Mouse (Mus musculus) heart, embryonic 12.5 days (tissue): ENCODE measurements at regions not wholly inside any gene's neighbourhood (a gene's known extent, or its start where the extent isn't known, plus 50 kb on each side); places are given as distances from the start of the nearest gene placed in this dataset.

Experiments
- ATAC-seq: fragments of 200-750 bp; cut with Nextera tagmentation; 2 replicates; pipeline ENCODE4 v1.8.0; 2017; ENCODE audit warnings: moderate TSS enrichment, moderate library complexity; ENCODE audit not compliant: insufficient number of reproducible peaks, low FRiP score
- H3K27ac ChIP-seq: fragments of 300-500 bp; sonication (generic); 2 replicates; pipeline ENCODE4 v1.5.1; 2016; ENCODE audit warnings: mild to moderate bottlenecking, moderate library complexity; ENCODE audit not compliant: poor library complexity, severe bottlenecking
- H3K27me3 ChIP-seq: fragments of 300-500 bp; sonication (generic); replicated peaks from 2 replicates; pipeline ENCODE4 v1.6.1; 2016; ENCODE audit warnings: mild to moderate bottlenecking, moderate library complexity
- H3K36me3 ChIP-seq: fragments of 300-500 bp; sonication (generic); 2 replicates; pipeline ENCODE4 v1.6.1; 2016; ENCODE audit warnings: mild to moderate bottlenecking, moderate library complexity
- H3K4me1 ChIP-seq: fragments of 300-500 bp; sonication (generic); replicated peaks from 2 replicates; pipeline ENCODE4 v1.6.1; 2016; ENCODE audit warnings: mild to moderate bottlenecking
- H3K4me2 ChIP-seq: fragments of 300-500 bp; sonication (generic); 2 replicates; pipeline ENCODE4 v1.6.1; 2016; ENCODE audit warnings: mild to moderate bottlenecking, moderate library complexity
- H3K4me3 ChIP-seq: fragments of 300-500 bp; sonication (generic); 2 replicates; pipeline ENCODE4 v1.5.1; 2016; ENCODE audit warnings: mild to moderate bottlenecking
- H3K9ac ChIP-seq: fragments of 300-500 bp; sonication (generic); 2 replicates; pipeline ENCODE4 v1.6.1; 2016; ENCODE audit warnings: mild to moderate bottlenecking, moderate library complexity
- H3K9me3 ChIP-seq: fragments of 300-500 bp; sonication (generic); replicated peaks from 2 replicates; pipeline ENCODE4 v1.6.1; 2016; ENCODE audit warnings: mild to moderate bottlenecking, moderate library complexity
- WGBS: fragments of 180-500 bp; shearing (Covaris S2); methylation state at CpG from one replicate; pipeline ENCODE4 v1.1.7; 2016; 5-methylcytosine and 5-hydroxymethylcytosine counted together

- no peaks in the 10 kb centered on the region for H3K27me3 ChIP-seq
- H3K4me3 ChIP-seq, result no peak overlapping the region
- no peak overlapping the region for H3K27ac ChIP-seq
- 23% methylated on average over 1 of the region's 1 CpGs for WGBS
- no peak overlapping the region for H3K4me2 ChIP-seq
- no peak for ATAC-seq
- no peak overlapping the region for H3K9ac ChIP-seq
- 0 out of 2 replicates have a peak, but pooled peaks cover 2% of the 10 kb centered on the region for H3K9me3 ChIP-seq
- no peaks in the 10 kb centered on the region for H3K4me1 ChIP-seq
- no peaks in the 10 kb centered on the region for H3K36me3 ChIP-seq
These were observed 355.1 kb downstream of the Slc4a3 start for GRCm38 (mm10) chr1:75901146-75901545.

- Histone ChIP-seq H3K27me3 (no peaks in the 10 kb centered on the region; the same call in 1 of the 2 replicates), H3K4me1 (no peaks in the 10 kb centered on the region), H3K4me2 (no peak overlapping the region), H3K27ac (no peak overlapping the region), H3K9ac (no peak overlapping the region), H3K4me3 (no peak overlapping the region), H3K9me3 (no peaks in the 10 kb centered on the region), H3K36me3 (no peaks in the 10 kb centered on the region)
- no peak for ATAC-seq
- WGBS, result 69% methylated on average over 9 of the region's 9 CpGs
These were observed 359.8 kb downstream of the Slc4a3 start for GRCm38 (mm10) chr1:75905699-75906470.

- WGBS, result 69% methylated on average over 2 of the region's 2 CpGs
- ATAC-seq, result no peak
These were observed 369.2 kb downstream of the Slc4a3 start for GRCm38 (mm10) chr1:75915311-75915710.

GRCm38 (mm10) chr1:75916181-75916580 is 370.1 kb downstream of the Slc4a3 start:
- Histone ChIP-seq H3K27me3 (no peaks in the 10 kb centered on the region), H3K27ac (no peak overlapping the region), H3K9ac (no peak overlapping the region), H3K9me3 (no peaks in the 10 kb centered on the region), H3K4me2 (no peak overlapping the region), H3K36me3 (no peaks in the 10 kb centered on the region), H3K4me3 (no peak overlapping the region), H3K4me1 (peaks cover 8% of the 10 kb centered on the region)
- ATAC-seq, result no peak
- WGBS, result 21% methylated on average over 2 of the region's 2 CpGs

More at GRCm38 (mm10) chr1:75915311-75915710, 369.2 kb downstream of the Slc4a3 start:
- Histone ChIP-seq H3K27me3 (no peaks in the 10 kb centered on the region; the same call in 1 of the 2 replicates), H3K4me1 (peaks cover 8% of the 10 kb centered on the region), H3K4me2 (no peak overlapping the region), H3K27ac (no peak overlapping the region), H3K9ac (no peak overlapping the region), H3K4me3 (no peak overlapping the region), H3K36me3 (no peaks in the 10 kb centered on the region), H3K9me3 (no peaks in the 10 kb centered on the region)

GRCm38 (mm10) chr1:75919134-75919533 is 373.1 kb downstream of the Slc4a3 start:
- Histone ChIP-seq H3K4me1 (peaks cover 8% of the 10 kb centered on the region), H3K27me3 (no peaks in the 10 kb centered on the region), H3K4me2 (no peak overlapping the region), H3K9me3 (no peaks in the 10 kb centered on the region), H3K36me3 (no peaks in the 10 kb centered on the region), H3K4me3 (no peak overlapping the region), H3K27ac (no peak overlapping the region), H3K9ac (no peak overlapping the region)
- ATAC-seq, result no peak
- WGBS, result 43% methylated on average over 2 of the region's 2 CpGs

GRCm38 (mm10) chr1:75925046-75925445 is 379.0 kb downstream of the Slc4a3 start:
- H3K27ac ChIP-seq, result no peak overlapping the region
- no peak for ATAC-seq
- no peak overlapping the region for H3K9ac ChIP-seq
- no peak overlapping the region for H3K4me2 ChIP-seq
- 77% methylated on average over 8 of the region's 8 CpGs for WGBS
- H3K4me1 ChIP-seq, result 0 out of 2 replicates have a peak, but pooled peaks cover 3% of the 10 kb centered on the region
- no peaks in the 10 kb centered on the region for H3K36me3 ChIP-seq
- no peak overlapping the region for H3K4me3 ChIP-seq
- H3K27me3 ChIP-seq, result peaks cover 4% of the 10 kb centered on the region; the same call in 1 of the 2 replicates
- H3K9me3 ChIP-seq, result no peaks in the 10 kb centered on the region

GRCm38 (mm10) chr1:75925802-75926201 is 379.7 kb downstream of the Slc4a3 start:
- H3K9ac ChIP-seq, result no peak overlapping the region
- peaks cover 4% of the 10 kb centered on the region; the same call in 1 of the 2 replicates for H3K27me3 ChIP-seq
- no peaks in the 10 kb centered on the region for H3K9me3 ChIP-seq
- H3K4me3 ChIP-seq, result no peak overlapping the region
- no peaks in the 10 kb centered on the region for H3K36me3 ChIP-seq
- 35% methylated on average over 9 of the region's 9 CpGs for WGBS
- H3K4me1 ChIP-seq, result 0 out of 2 replicates have a peak, but pooled peaks cover 3% of the 10 kb centered on the region
- H3K27ac ChIP-seq, result no peak overlapping the region
- H3K4me2 ChIP-seq, result no peak overlapping the region
- no peak for ATAC-seq

- WGBS, result 67% methylated on average over 2 of the region's 2 CpGs
- H3K27ac ChIP-seq, result no peak overlapping the region
These were observed 385.8 kb downstream of the Slc4a3 start for GRCm38 (mm10) chr1:75931852-75932251.

GRCm38 (mm10) chr1:75933831-75934230 is 387.8 kb downstream of the Slc4a3 start:
- peak overlapping the region; percentile 77 for H3K27ac ChIP-seq

More at GRCm38 (mm10) chr1:75931852-75932251, 385.8 kb downstream of the Slc4a3 start:
- Histone ChIP-seq H3K4me2 (no peak overlapping the region), H3K4me1 (peaks cover 24% of the 10 kb centered on the region), H3K36me3 (no peaks in the 10 kb centered on the region), H3K4me3 (no peak overlapping the region), H3K27me3 (no peaks in the 10 kb centered on the region), H3K9me3 (no peaks in the 10 kb centered on the region), H3K9ac (no peak overlapping the region)
- no peak for ATAC-seq

GRCm38 (mm10) chr1:75934761-75935160 is 388.7 kb downstream of the Slc4a3 start:
- no peaks in the 10 kb centered on the region for H3K9me3 ChIP-seq
- no peak overlapping the region for H3K9ac ChIP-seq
- no peaks in the 10 kb centered on the region for H3K36me3 ChIP-seq
- H3K4me1 ChIP-seq, result peaks cover 30% of the 10 kb centered on the region
- H3K27me3 ChIP-seq, result no peaks in the 10 kb centered on the region
- no peak overlapping the region for H3K4me3 ChIP-seq
- no peak overlapping the region for H3K4me2 ChIP-seq
- no peak for ATAC-seq
- H3K27ac ChIP-seq, result no peak overlapping the region
- WGBS, result 92% methylated on average over 4 of the region's 4 CpGs

More at GRCm38 (mm10) chr1:75933831-75934230, 387.8 kb downstream of the Slc4a3 start:
- ATAC-seq, result no peak
- Histone ChIP-seq H3K36me3 (no peaks in the 10 kb centered on the region), H3K4me3 (no peak overlapping the region), H3K9me3 (no peaks in the 10 kb centered on the region), H3K27me3 (no peaks in the 10 kb centered on the region), H3K4me2 (peak overlapping the region; percentile 29; the same call in 1 of the 2 replicates), H3K4me1 (peaks cover 30% of the 10 kb centered on the region), H3K9ac (no peak overlapping the region)
- WGBS, result 17% methylated on average over 4 of the region's 4 CpGs

- Histone ChIP-seq H3K4me3 (no peak overlapping the region), H3K27me3 (no peaks in the 10 kb centered on the region), H3K9ac (no peak overlapping the region), H3K27ac (peak overlapping the region; percentile 73), H3K4me1 (peaks cover 30% of the 10 kb centered on the region), H3K36me3 (no peaks in the 10 kb centered on the region), H3K4me2 (no peak overlapping the region), H3K9me3 (no peaks in the 10 kb centered on the region)
- ATAC-seq, result no peak
- WGBS, result 64% methylated on average over 6 of the region's 6 CpGs
These were observed 389.8 kb downstream of the Slc4a3 start for GRCm38 (mm10) chr1:75935866-75936265.
